Mouse (Mus musculus) cerebellum, adult 18-20 months (tissue): Measurements from ENCODE around the gene Fgf2.

ENCODE experiments used
- DNase-seq, 2 experiments: peaks; one replicate each; pipeline ENCODE4 v3.0.0; 2021

The Fgf2 gene

GRCm38 (mm10) chr3:37360729-37361128 lies 12.6 kb downstream of the Fgf2 start:
- no peak for DNase-seq

GRCm38 (mm10) chr3:37365144-37365543 lies 17.0 kb downstream of the Fgf2 start:
- DNase-seq: no peak

- DNase-seq: no peak
Measured at GRCm38 (mm10) chr3:37365976-37366375, 17.8 kb downstream of the Fgf2 start.

- DNase-seq: no peak
Measured at GRCm38 (mm10) chr3:37366381-37367053, 18.4 kb downstream of the Fgf2 start.

GRCm38 (mm10) chr3:37370407-37370806 lies 22.3 kb downstream of the Fgf2 start:
- no peak for DNase-seq

- no peak for DNase-seq
Measured at GRCm38 (mm10) chr3:37373712-37374111, 25.6 kb downstream of the Fgf2 start.

GRCm38 (mm10) chr3:37377926-37378325 lies 29.8 kb downstream of the Fgf2 start:
- no peak for DNase-seq

- DNase-seq: no peak
Measured at GRCm38 (mm10) chr3:37378412-37378811, 30.3 kb downstream of the Fgf2 start.

GRCm38 (mm10) chr3:37379201-37379600 lies 31.1 kb downstream of the Fgf2 start:
- DNase-seq: no peak

- peak in 1 of 2 experiments; percentile 7 for DNase-seq
Measured at GRCm38 (mm10) chr3:37379930-37380881, 32.1 kb downstream of the Fgf2 start.

- no peak for DNase-seq
Measured at GRCm38 (mm10) chr3:37381457-37381856, 33.3 kb downstream of the Fgf2 start.

GRCm38 (mm10) chr3:37383096-37383765 lies 35.1 kb downstream of the Fgf2 start:
- DNase-seq: no peak

GRCm38 (mm10) chr3:37387310-37387709 lies 39.2 kb downstream of the Fgf2 start:
- no peak for DNase-seq

GRCm38 (mm10) chr3:37396930-37397608 lies 48.9 kb downstream of the Fgf2 start:
- no peak for DNase-seq

- DNase-seq: no peak
Measured at GRCm38 (mm10) chr3:37397646-37398045, 49.5 kb downstream of the Fgf2 start.

GRCm38 (mm10) chr3:37398661-37399395 lies 50.7 kb downstream of the Fgf2 start:
- DNase-seq: peak; percentile 14 to 17

- no peak for DNase-seq
Measured at GRCm38 (mm10) chr3:37401729-37402610, 53.8 kb downstream of the Fgf2 start.

GRCm38 (mm10) chr3:37407598-37407997 lies 59.5 kb downstream of the Fgf2 start:
- no peak for DNase-seq

GRCm38 (mm10) chr3:37413446-37413845 lies 65.3 kb downstream of the Fgf2 start:
- DNase-seq: no peak

GRCm38 (mm10) chr3:37414413-37414960 lies 66.3 kb downstream of the Fgf2 start:
- DNase-seq: peak; percentile 71 to 77

GRCm38 (mm10) chr3:37418341-37418740 lies 70.2 kb downstream of the Fgf2 start:
- DNase-seq: no peak
